Mouse (Mus musculus) testis, adult 2 months (tissue): ENCODE data around the gene Rpl11.

ENCODE experiments used
- CTCF ChIP-seq: fragments of 200-500 bp; IDR thresholded peaks from 2 replicates; pipeline ENCODE4 v1.5.1; 2012; ENCODE audit warnings: low read depth, mild to moderate bottlenecking, inconsistent platforms, low read length, moderate library complexity; ENCODE audit not compliant: control insufficient read depth, insufficient read depth, insufficient replicate concordance
- POLR2A ChIP-seq: fragments of 200-500 bp; IDR thresholded peaks from 2 replicates; pipeline ENCODE4 v1.6.1; 2012; ENCODE audit warnings: low read depth, mild to moderate bottlenecking, inconsistent platforms, low read length, moderate library complexity; ENCODE audit not compliant: control insufficient read depth

- TF ChIP-seq CTCF: no peak
- TF ChIP-seq POLR2A: no peak
Measured at GRCm38 (mm10) chr4:136020743-136021548, 32.3 kb downstream of the Rpl11 start.
